Mouse (Mus musculus) heart, embryonic 16.5 days (tissue): Measurements from ENCODE around the gene N6amt1. TPM values are rescaled to one million over a fixed set of nuclear protein-coding genes. Genes with fewer than 3 reads are reported as not detected.

ENCODE experiments used
- ATAC-seq: fragments of 200-750 bp; cut with Nextera tagmentation; replicated peaks from 2 replicates; pipeline ENCODE4 v1.8.0; 2017; ENCODE audit warnings: moderate number of reproducible peaks; ENCODE audit not compliant: insufficient read depth, low FRiP score; ENCODE audit errors: extremely low read depth
- H3K27ac ChIP-seq: fragments of 300-500 bp; sonication (generic); 2 replicates; pipeline ENCODE4 v1.5.1; 2014; ENCODE audit warnings: mild to moderate bottlenecking, low read length, control low read depth, moderate library complexity
- H3K27me3 ChIP-seq: fragments of 300-500 bp; sonication (generic); 2 replicates; pipeline ENCODE4 v1.6.1; 2014; ENCODE audit warnings: low read length, mixed read lengths; ENCODE audit not compliant: control insufficient read depth, insufficient read depth
- H3K36me3 ChIP-seq: fragments of 300-500 bp; sonication (generic); 2 replicates; pipeline ENCODE4 v1.6.1; 2014; ENCODE audit not compliant: control insufficient read depth, insufficient read depth
- H3K4me1 ChIP-seq: fragments of 300-500 bp; sonication (generic); 2 replicates; pipeline ENCODE4 v1.6.1; 2014; ENCODE audit warnings: low read length, mixed read lengths; ENCODE audit not compliant: control insufficient read depth, insufficient read depth
- H3K4me2 ChIP-seq: fragments of 300-500 bp; sonication (generic); 2 replicates; pipeline ENCODE4 v1.6.1; 2014; ENCODE audit warnings: low read depth, mild to moderate bottlenecking, control low read depth, low read length
- H3K4me3 ChIP-seq: fragments of 300-500 bp; sonication (generic); 2 replicates; pipeline ENCODE4 v1.5.1; 2014; ENCODE audit warnings: mild to moderate bottlenecking, control low read depth, low read length
- H3K9ac ChIP-seq: fragments of 300-500 bp; sonication (generic); 2 replicates; pipeline ENCODE4 v1.6.1; 2014; ENCODE audit warnings: low read length, control low read depth
- H3K9me3 ChIP-seq: fragments of 300-500 bp; sonication (generic); replicated peaks from 2 replicates; pipeline ENCODE4 v1.6.1; 2016; ENCODE audit warnings: low read length; ENCODE audit not compliant: control insufficient read depth
- WGBS: fragments of 180-500 bp; shearing (Covaris S2); extraction: QIAGEN DNeasy Blood & Tissue Kit; methylation state at CpG from one replicate; pipeline ENCODE4 v1.1.7; 2014; 5-methylcytosine and 5-hydroxymethylcytosine counted together
- polyA plus RNA-seq: library from polyadenylated mRNA; unstranded; fragments of >200 nt; fragmentation: Nextera tagmentation; extraction: Ambion mirVana; gene quantifications from 2 replicates; pipeline ENCODE4 v1.2.1, GENCODE M21; 2015

N6amt1 gene
- 23.9 and 24.3 TPM in 2 replicates for polyA plus RNA-seq

DNA sequence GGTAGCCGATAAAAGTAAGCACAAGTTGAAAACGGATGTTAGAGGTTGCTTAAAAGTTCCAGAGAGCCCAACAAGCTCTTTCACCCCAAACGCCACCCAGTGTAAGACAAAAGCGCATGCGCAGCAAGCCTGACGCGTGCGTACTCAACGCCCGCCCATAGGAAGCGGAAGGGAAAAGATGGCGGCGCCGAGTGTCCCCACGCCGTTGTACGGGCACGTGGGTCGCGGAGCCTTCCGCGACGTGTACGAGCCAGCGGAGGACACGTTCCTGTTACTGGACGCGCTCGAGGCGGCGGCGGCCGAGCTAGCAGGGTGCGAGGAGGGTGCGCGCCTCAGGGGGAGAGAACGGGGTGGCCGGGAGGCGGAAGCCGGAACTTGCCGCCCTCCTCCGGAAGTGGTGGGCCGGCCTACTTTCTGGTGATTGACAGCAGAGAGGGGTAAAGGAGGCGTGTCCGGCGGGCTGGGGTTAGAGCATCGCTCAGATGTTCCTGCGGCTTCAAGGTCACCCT lies at the start of gene N6amt1:
Gene N6amt1, plus strand, starts transcription at position 111 of the 509 bp plus-strand sequence.
- peak; percentile 99 for ATAC-seq
- Histone ChIP-seq H3K4me2 (peak within 1 kb of the TSS; percentile 61), H3K4me1 (peaks cover 5% of the 10 kb centered on the region), H3K27me3 (no peaks in the 10 kb centered on the region), H3K36me3 (peaks cover 23% of the 10 kb centered on the region), H3K9me3 (no peaks in the 10 kb centered on the region), H3K4me3 (peak within 1 kb of the TSS; percentile 86), H3K27ac (peak within 1 kb of the TSS; percentile 99), H3K9ac (peak within 1 kb of the TSS; percentile 91)
- under 1% methylated on average over 48 of the region's 48 CpGs for WGBS

DNA sequence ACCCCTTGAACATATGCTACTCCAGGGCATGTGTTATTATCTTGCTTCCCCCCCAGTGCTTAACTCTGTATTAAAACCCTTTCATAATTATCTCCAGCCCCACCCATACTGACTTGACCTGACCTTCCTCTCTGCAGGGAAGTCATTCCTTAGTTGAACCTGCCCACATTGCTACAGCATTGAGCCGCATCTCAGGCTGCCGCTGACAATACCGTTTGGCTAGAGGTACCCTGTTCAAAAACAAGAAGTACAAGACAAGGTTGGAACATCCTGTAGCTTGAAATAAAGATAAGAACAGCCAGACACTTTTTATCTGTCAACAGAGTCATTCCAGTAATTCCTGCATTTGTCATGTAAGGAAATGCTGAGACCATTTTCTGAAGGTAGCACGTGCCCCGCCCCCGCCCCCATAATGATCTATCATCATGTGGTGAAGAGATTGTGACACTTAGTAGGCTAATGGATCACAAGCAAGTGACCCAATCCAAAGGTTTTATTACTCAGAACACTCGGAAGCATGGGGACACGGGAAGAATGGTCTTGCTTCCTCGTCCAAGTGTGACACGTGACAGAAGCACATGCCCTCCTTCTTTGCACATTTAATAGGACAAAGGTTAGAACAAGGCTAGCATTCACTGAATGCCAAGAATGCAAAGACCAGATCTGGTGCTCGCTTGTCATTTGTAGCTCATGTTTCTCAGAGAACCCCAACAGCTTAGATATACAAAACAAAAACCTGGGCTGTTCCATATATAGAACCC lies 48.6 kb upstream of the N6amt1 start:
- no peak overlapping the region for H3K4me3 ChIP-seq
- peak; percentile 54 for ATAC-seq
- no peak overlapping the region for H3K4me2 ChIP-seq
- no peak overlapping the region for H3K9ac ChIP-seq
- H3K9me3 ChIP-seq = no peaks in the 10 kb centered on the region
- H3K36me3 ChIP-seq = no peaks in the 10 kb centered on the region
- H3K4me1 ChIP-seq = peaks cover 20% of the 10 kb centered on the region
- H3K27me3 ChIP-seq = no peaks in the 10 kb centered on the region
- peak overlapping the region; percentile 94 for H3K27ac ChIP-seq
- 42% methylated on average over 11 of the region's 11 CpGs for WGBS

DNA sequence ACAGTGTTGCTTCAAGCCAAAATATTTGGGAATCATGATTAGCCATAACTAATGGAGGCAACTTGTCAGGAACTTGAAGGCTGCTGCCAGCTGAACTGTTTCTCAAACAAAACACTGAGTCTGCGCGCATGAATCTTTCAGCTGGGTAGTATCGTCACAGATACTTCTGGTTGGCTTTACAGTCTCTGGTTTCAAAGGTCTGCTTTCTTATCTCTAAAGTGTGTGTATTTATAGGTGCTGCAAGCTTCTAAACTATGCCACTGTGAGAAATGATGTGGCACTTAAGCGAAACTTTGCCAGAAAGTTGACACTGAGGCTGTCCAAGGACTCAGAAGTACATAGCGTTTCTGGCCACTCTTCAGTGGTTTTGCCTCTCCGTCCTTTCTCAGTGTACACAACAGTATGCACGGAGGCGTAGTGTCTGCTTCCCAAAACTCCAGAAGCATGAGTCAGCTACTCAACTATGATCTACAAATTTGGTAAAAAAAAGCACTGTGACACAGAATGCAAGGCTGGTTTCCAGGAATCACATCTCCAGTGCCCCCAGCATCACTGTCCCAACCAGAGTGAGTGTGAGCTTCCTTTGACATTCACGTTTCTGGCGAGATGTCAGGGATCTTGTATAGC lies 46.8 kb upstream of the N6amt1 start:
- no peaks in the 10 kb centered on the region for H3K27me3 ChIP-seq
- ATAC-seq = peak; percentile 87
- H3K27ac ChIP-seq = peak overlapping the region; percentile 94
- H3K36me3 ChIP-seq = no peaks in the 10 kb centered on the region
- WGBS = 25% methylated on average over 10 of the region's 10 CpGs
- H3K4me3 ChIP-seq = 0 out of 2 replicates have a peak overlapping the region, but pooled peaks have one; percentile 18
- H3K9ac ChIP-seq = peak overlapping the region; percentile 18; the same call in 1 of the 2 replicates
- no peaks in the 10 kb centered on the region for H3K9me3 ChIP-seq
- H3K4me2 ChIP-seq = peak overlapping the region; percentile 51
- peaks cover 20% of the 10 kb centered on the region for H3K4me1 ChIP-seq

DNA sequence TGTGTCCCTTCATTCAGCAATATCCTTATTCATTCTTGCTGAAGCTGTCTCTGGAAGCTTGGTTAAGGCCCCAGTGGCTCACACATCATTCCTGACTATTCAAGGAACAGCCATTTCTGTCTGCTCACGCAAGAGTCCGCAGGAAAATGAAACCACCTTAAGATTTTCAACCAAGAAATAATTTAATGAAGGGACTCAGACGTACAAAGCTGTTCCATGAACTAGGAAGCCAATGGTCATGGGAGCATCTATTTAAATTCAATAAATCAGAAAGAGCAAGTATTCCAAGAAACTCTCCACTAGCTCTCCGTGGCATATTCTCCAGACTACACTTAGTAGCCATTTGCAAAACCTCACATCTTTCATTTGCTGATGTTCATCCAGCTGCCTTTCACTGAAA lies 43.3 kb upstream of the N6amt1 start:
- Histone ChIP-seq H3K4me2 (no peak overlapping the region), H3K9me3 (no peaks in the 10 kb centered on the region), H3K9ac (no peak overlapping the region), H3K36me3 (no peaks in the 10 kb centered on the region), H3K27ac (no peak overlapping the region), H3K4me3 (no peak overlapping the region), H3K4me1 (peaks cover 13% of the 10 kb centered on the region), H3K27me3 (no peaks in the 10 kb centered on the region)
- no peak for ATAC-seq
- WGBS = 90% methylated on average over 4 of the region's 4 CpGs

DNA sequence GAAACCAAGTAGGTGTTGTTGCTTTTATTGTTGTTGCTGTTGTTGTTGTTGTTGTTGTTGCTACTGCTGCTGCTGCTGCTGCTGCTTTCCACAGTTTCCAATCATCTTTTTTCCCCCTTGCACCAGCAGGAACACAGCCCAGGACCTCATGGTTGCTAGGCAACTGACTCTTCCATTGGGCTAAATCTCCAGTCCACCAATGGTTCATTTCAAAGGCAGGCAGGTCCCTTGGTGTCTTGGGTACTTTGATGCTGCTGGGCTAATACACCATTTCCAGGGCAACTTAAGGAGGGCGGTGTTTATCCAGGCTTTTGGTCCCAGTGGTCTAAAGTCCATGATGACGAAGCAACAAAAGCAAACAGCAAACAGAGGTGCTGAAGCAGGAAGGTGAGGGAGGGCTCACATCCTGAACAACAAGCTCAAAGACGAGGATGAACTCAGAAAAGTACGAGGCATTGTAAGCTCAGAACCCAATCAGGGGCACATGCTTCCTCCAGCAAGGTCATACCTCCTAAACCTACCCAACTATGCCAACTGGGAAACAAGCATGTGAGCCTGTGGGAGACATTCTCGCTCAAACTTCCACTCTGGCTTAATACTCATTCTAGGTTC lies 35.7 kb upstream of the N6amt1 start:
- no peaks in the 10 kb centered on the region for H3K9me3 ChIP-seq
- no peak overlapping the region for H3K27ac ChIP-seq
- 78% methylated on average over 5 of the region's 5 CpGs for WGBS
- H3K36me3 ChIP-seq = no peaks in the 10 kb centered on the region
- ATAC-seq = no peak
- H3K4me2 ChIP-seq = no peak overlapping the region
- H3K9ac ChIP-seq = no peak overlapping the region
- H3K4me1 ChIP-seq = peaks cover 5% of the 10 kb centered on the region
- H3K27me3 ChIP-seq = no peaks in the 10 kb centered on the region
- H3K4me3 ChIP-seq = no peak overlapping the region

DNA sequence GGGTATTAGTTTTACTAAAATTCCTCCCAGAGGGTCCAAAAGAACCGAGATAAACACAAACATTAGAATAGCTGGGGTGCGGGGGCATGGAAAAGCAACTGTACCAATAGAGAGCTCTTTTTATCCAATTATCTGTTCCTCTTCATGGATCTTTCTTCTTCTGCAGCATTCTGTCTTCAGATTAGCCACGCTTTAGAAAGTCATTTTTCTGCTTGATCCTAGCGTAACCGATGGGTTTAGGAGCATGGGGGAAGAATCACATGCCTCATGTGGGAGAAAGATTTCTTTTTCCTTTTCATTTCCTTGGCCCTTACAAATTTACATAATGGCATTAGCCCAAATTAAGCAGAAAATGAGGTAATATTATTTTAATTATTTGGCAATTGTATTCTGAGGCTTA lies 35.0 kb upstream of the N6amt1 start:
- WGBS = 86% methylated on average over 5 of the region's 5 CpGs
- no peaks in the 10 kb centered on the region for H3K36me3 ChIP-seq
- H3K27me3 ChIP-seq = no peaks in the 10 kb centered on the region
- H3K4me3 ChIP-seq = no peak overlapping the region
- H3K9ac ChIP-seq = no peak overlapping the region
- peaks cover 5% of the 10 kb centered on the region for H3K4me1 ChIP-seq
- H3K27ac ChIP-seq = no peak overlapping the region
- H3K4me2 ChIP-seq = no peak overlapping the region
- H3K9me3 ChIP-seq = no peaks in the 10 kb centered on the region
- no peak for ATAC-seq

DNA sequence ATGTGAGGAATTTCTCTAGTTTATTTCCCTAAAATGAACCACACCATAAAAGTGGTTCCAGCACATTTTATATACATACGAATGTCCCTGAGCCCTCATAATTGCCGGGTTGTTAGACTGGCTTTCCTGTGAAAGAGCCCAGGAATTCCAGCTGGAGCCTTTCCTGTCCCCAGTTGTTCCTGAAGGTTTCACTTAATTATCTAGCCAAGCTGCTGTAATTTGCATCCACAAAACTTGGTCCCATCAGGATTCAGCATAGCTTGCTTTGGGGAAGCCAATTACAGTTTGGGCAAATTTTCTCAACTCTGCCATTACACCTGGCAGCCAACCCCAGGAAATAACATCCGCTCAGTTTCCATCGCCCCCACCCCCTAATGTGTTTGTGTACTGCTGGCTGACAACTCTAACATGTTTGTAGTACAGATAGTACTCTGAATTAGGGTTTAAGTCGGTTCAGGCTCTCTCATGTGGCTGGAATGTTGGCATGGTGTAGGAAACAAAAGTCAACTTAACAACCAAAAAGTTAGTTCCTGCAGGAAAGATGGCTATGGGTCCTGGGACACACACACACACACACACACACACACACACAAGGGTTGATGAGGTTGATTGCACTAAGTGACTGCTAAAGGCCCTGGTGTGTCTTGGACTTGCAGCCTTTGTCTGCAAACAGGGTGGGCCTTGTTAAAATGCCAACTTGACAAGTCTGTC lies 34.3 kb upstream of the N6amt1 start:
- Histone ChIP-seq H3K27ac (no peak overlapping the region), H3K4me1 (peaks cover 9% of the 10 kb centered on the region), H3K9me3 (no peaks in the 10 kb centered on the region), H3K27me3 (no peaks in the 10 kb centered on the region), H3K9ac (no peak overlapping the region), H3K36me3 (no peaks in the 10 kb centered on the region), H3K4me2 (no peak overlapping the region), H3K4me3 (no peak overlapping the region)
- ATAC-seq = no peak
- WGBS = 57% methylated on average over 5 of the region's 5 CpGs

DNA sequence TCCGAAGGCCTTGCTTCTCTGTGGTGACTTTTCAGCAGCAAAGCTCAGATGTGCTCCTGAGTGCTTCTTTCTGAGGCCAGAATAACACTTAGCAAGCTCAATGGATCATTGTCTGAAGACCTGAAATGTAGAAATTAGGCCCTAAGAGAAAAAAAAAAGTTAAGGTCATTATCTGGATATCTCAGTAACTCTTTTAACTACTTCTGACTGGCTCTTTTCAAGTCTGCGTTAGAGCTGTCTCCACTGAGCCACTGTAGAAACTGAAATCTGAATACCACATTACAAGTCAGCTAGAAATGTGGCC lies 33.8 kb upstream of the N6amt1 start:
- Histone ChIP-seq H3K4me1 (peaks cover 9% of the 10 kb centered on the region), H3K9me3 (no peaks in the 10 kb centered on the region), H3K27me3 (no peaks in the 10 kb centered on the region), H3K4me3 (no peak overlapping the region), H3K9ac (no peak overlapping the region), H3K36me3 (no peaks in the 10 kb centered on the region), H3K4me2 (no peak overlapping the region), H3K27ac (0 out of 2 replicates have a peak overlapping the region, but pooled peaks have one; percentile 13)
- 61% methylated on average over 2 of the region's 2 CpGs for WGBS
- ATAC-seq = no peak
